Mouse (Mus musculus): Measurements from ENCODE around the gene Tmem217. TPM values are rescaled to one million over a fixed set of nuclear protein-coding genes. Genes with fewer than 3 reads are reported as not detected.

Gene Tmem217
- total RNA-seq, 1 experiment: 0.31 TPM

- no peak overlapping the region for H3K9ac ChIP-seq (ENCODE audit: insufficient read depth, low read depth, low read length, poor library complexity, severe bottlenecking)
- no peak overlapping the region for H3K4me3 ChIP-seq (ENCODE audit: insufficient read depth in 1 of 2, low read depth in 1 of 2, low read length in 2 of 2, poor library complexity in 1 of 2, severe bottlenecking in 1 of 2)
- H3K36me3 ChIP-seq (ENCODE audit: control insufficient read depth, insufficient read depth, low read length, poor library complexity, severe bottlenecking): peaks cover 7% of the 10 kb centered on the region; the same call in 1 of the 2 replicates
- H3K27ac ChIP-seq (ENCODE audit: insufficient read depth, low read depth, low read length, poor library complexity, severe bottlenecking): no peak overlapping the region
- TF ChIP-seq HCFC1 (IDR thresholded peaks at IDR 0.05; ENCODE audit: borderline replicate concordance, insufficient read depth, low read length) (no peak), CHD2 (IDR thresholded peaks at IDR 0.05; ENCODE audit: low read depth, low read length) (no peak), MAFK (IDR thresholded peaks at IDR 0.05; ENCODE audit: insufficient read depth, low read depth, low read length) (no peak), ZC3H11A (IDR thresholded peaks at IDR 0.05; ENCODE audit: borderline replicate concordance, low read depth, low read length) (no peak), ZNF384 (IDR thresholded peaks at IDR 0.05; ENCODE audit: low read depth, low read length) (no peak)
- no peak for DNase-seq (ENCODE audit: low read depth, low spot score)
- no peaks in the 10 kb centered on the region for H3K4me1 ChIP-seq (ENCODE audit: control insufficient read depth in 2 of 2, insufficient read depth in 2 of 2, low read length in 2 of 2, poor library complexity in 1 of 2)
- no peaks in the 10 kb centered on the region for H3K9me3 ChIP-seq (ENCODE audit: control insufficient read depth, insufficient read depth, low read depth, low read length)
- in situ Hi-C loops (cut with MboI; ENCODE audit: low sequenced_read_pairs in 2 of 2, unreplicated experiment in 2 of 2): no loop called here
Measured at GRCm38 (mm10) chr17:29585446-29585845, 33.3 kb upstream of the Tmem217 start.

- Histone ChIP-seq H3K4me3 (ENCODE audit: insufficient read depth in 1 of 2, low read depth in 1 of 2, low read length in 2 of 2, poor library complexity in 1 of 2, severe bottlenecking in 1 of 2) (no peak overlapping the region), H3K36me3 (ENCODE audit: control insufficient read depth, insufficient read depth, low read length, poor library complexity, severe bottlenecking) (peaks cover 7% of the 10 kb centered on the region; the same call in 1 of the 2 replicates), H3K9me3 (ENCODE audit: control insufficient read depth, insufficient read depth, low read depth, low read length) (no peaks in the 10 kb centered on the region), H3K27ac (ENCODE audit: insufficient read depth, low read depth, low read length, poor library complexity, severe bottlenecking) (no peak overlapping the region), H3K9ac (ENCODE audit: insufficient read depth, low read depth, low read length, poor library complexity, severe bottlenecking) (no peak overlapping the region), H3K4me1 (ENCODE audit: control insufficient read depth in 2 of 2, insufficient read depth in 2 of 2, low read length in 2 of 2, poor library complexity in 1 of 2) (no peaks in the 10 kb centered on the region)
- no peak for DNase-seq (ENCODE audit: low read depth, low spot score)
- TF ChIP-seq MAFK (IDR thresholded peaks at IDR 0.05; ENCODE audit: insufficient read depth, low read depth, low read length) (no peak), CHD2 (IDR thresholded peaks at IDR 0.05; ENCODE audit: low read depth, low read length) (no peak), HCFC1 (IDR thresholded peaks at IDR 0.05; ENCODE audit: borderline replicate concordance, insufficient read depth, low read length) (no peak), ZC3H11A (IDR thresholded peaks at IDR 0.05; ENCODE audit: borderline replicate concordance, low read depth, low read length) (no peak), ZNF384 (IDR thresholded peaks at IDR 0.05; ENCODE audit: low read depth, low read length) (no peak)
- in situ Hi-C loops (cut with MboI; ENCODE audit: low sequenced_read_pairs in 2 of 2, unreplicated experiment in 2 of 2): no loop called here
Measured at GRCm38 (mm10) chr17:29584737-29585136, 32.6 kb upstream of the Tmem217 start.

- no peak overlapping the region for H3K9ac ChIP-seq (ENCODE audit: insufficient read depth, low read depth, low read length, poor library complexity, severe bottlenecking)
- DNase-seq (ENCODE audit: low read depth, low spot score): no peak
- H3K4me3 ChIP-seq (ENCODE audit: insufficient read depth in 1 of 2, low read depth in 1 of 2, low read length in 2 of 2, poor library complexity in 1 of 2, severe bottlenecking in 1 of 2): no peak overlapping the region
- H3K36me3 ChIP-seq (ENCODE audit: control insufficient read depth, insufficient read depth, low read length, poor library complexity, severe bottlenecking): peaks cover 7% of the 10 kb centered on the region; the same call in 1 of the 2 replicates
- in situ Hi-C loops (cut with MboI; ENCODE audit: low sequenced_read_pairs in 2 of 2, unreplicated experiment in 2 of 2): no loop called here
- no peaks in the 10 kb centered on the region for H3K4me1 ChIP-seq (ENCODE audit: control insufficient read depth in 2 of 2, insufficient read depth in 2 of 2, low read length in 2 of 2, poor library complexity in 1 of 2)
- no peak for TF ChIP-seq ZC3H11A (IDR thresholded peaks at IDR 0.05; ENCODE audit: borderline replicate concordance, low read depth, low read length)
- TF ChIP-seq CHD2 (IDR thresholded peaks at IDR 0.05; ENCODE audit: low read depth, low read length): no peak
- TF ChIP-seq ZNF384 (IDR thresholded peaks at IDR 0.05; ENCODE audit: low read depth, low read length): no peak
- TF ChIP-seq MAFK (IDR thresholded peaks at IDR 0.05; ENCODE audit: insufficient read depth, low read depth, low read length): no peak
- TF ChIP-seq HCFC1 (IDR thresholded peaks at IDR 0.05; ENCODE audit: borderline replicate concordance, insufficient read depth, low read length): no peak
- H3K9me3 ChIP-seq (ENCODE audit: control insufficient read depth, insufficient read depth, low read depth, low read length): no peaks in the 10 kb centered on the region
- no peak overlapping the region for H3K27ac ChIP-seq (ENCODE audit: insufficient read depth, low read depth, low read length, poor library complexity, severe bottlenecking)
Measured at GRCm38 (mm10) chr17:29584306-29584705, 32.1 kb upstream of the Tmem217 start.

- no peaks in the 10 kb centered on the region for H3K9me3 ChIP-seq (ENCODE audit: control insufficient read depth, insufficient read depth, low read depth, low read length)
- DNase-seq (ENCODE audit: low read depth, low spot score): no peak
- H3K9ac ChIP-seq (ENCODE audit: insufficient read depth, low read depth, low read length, poor library complexity, severe bottlenecking): no peak overlapping the region
- in situ Hi-C loops (cut with MboI; ENCODE audit: low sequenced_read_pairs in 2 of 2, unreplicated experiment in 2 of 2): no loop called here
- H3K4me1 ChIP-seq (ENCODE audit: control insufficient read depth in 2 of 2, insufficient read depth in 2 of 2, low read length in 2 of 2, poor library complexity in 1 of 2): no peaks in the 10 kb centered on the region
- H3K4me3 ChIP-seq (ENCODE audit: insufficient read depth in 1 of 2, low read depth in 1 of 2, low read length in 2 of 2, poor library complexity in 1 of 2, severe bottlenecking in 1 of 2): no peak overlapping the region
- H3K27ac ChIP-seq (ENCODE audit: insufficient read depth, low read depth, low read length, poor library complexity, severe bottlenecking): no peak overlapping the region
- H3K36me3 ChIP-seq (ENCODE audit: control insufficient read depth, insufficient read depth, low read length, poor library complexity, severe bottlenecking): peaks cover 10% of the 10 kb centered on the region; the same call in 1 of the 2 replicates
- TF ChIP-seq MAFK (IDR thresholded peaks at IDR 0.05; ENCODE audit: insufficient read depth, low read depth, low read length) (no peak), HCFC1 (IDR thresholded peaks at IDR 0.05; ENCODE audit: borderline replicate concordance, insufficient read depth, low read length) (no peak), CHD2 (IDR thresholded peaks at IDR 0.05; ENCODE audit: low read depth, low read length) (no peak), ZC3H11A (IDR thresholded peaks at IDR 0.05; ENCODE audit: borderline replicate concordance, low read depth, low read length) (no peak), ZNF384 (IDR thresholded peaks at IDR 0.05; ENCODE audit: low read depth, low read length) (no peak)
Measured at GRCm38 (mm10) chr17:29583569-29583968, 31.4 kb upstream of the Tmem217 start.
